Mouse (Mus musculus): Measurements from ENCODE around the gene A730049H05Rik.

Gene A730049H05Rik

DNA sequence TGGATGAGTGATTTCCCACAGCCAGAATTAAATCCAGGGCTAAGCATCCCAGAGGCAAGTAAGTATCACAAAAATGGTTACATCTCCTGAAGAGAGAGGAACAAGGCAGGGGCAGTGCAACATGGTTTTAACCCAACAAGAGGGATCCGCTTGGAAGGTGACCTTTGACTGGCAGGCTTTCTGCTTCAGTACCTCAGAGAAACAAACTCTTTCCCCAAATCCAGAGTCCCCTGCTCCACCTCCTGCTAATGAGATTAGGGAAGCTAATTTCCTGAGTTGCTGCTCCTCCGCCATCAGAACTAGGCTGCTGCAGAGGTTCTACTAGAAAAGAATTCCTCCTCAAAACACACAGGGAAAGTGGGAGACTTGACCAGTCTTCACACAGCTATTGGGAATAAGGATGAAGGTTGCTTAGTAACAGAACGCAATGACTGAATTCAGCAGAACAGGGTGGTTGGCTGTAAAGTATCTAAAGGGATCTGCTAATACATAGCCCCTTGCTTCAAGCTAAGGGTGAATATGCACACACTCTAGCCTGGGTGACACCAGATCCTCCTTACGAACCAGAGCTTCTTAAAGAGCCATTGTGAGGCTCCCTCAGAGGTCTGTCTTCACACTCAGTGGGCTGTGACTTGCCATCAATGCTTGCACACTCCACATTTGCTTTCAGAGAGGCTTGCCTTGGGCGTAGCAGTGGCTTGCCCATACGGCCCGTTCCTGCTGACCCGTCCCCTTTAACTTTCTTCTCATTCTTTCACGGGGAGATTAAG lies 67.0 kb downstream of the A730049H05Rik start:
- DNase-seq = no peak

GRCm38 (mm10) chr6:92891535-92891934 lies 75.3 kb downstream of the A730049H05Rik start:
- DNase-seq = no peak

All from lung, postnatal 14 days (tissue).